Mouse (Mus musculus) thymus, adult 2 months (tissue): ENCODE data around the gene Map3k4.

Experiments
- CTCF ChIP-seq: fragments of 200-500 bp; IDR thresholded peaks from 2 replicates; pipeline ENCODE4 v1.5.1; 2012; ENCODE audit warnings: mild to moderate bottlenecking, control low read depth, low read length, moderate library complexity, borderline replicate concordance; ENCODE audit not compliant: control insufficient read depth, poor library complexity, insufficient read depth; ENCODE audit errors: extremely low read depth
- POLR2A ChIP-seq: fragments of 200-500 bp; IDR thresholded peaks from 2 replicates; pipeline ENCODE4 v1.6.1; 2012; ENCODE audit warnings: mild to moderate bottlenecking, low read length, control low read depth, moderate library complexity; ENCODE audit not compliant: control insufficient read depth, poor library complexity, insufficient read depth; ENCODE audit errors: extremely low read depth

DNA sequence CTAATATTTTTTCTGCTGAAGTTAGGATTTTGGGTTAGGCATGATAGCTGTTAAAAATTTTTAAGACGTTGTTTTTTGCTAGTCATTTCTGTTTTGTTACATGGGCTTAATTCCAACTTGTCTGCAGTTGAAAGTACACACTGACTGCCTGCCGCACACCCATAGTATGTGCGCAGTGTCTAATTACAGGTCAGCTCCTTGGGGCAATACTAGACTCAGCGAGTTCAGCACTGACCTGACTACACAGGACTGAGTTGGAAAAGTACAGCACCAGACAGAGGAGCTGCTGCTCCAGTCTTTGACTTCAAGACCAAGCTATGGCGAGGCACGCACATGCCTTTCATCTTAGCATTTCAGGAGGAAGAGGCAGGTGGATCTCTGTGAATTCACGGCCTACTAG lies 24.2 kb downstream of the Map3k4 start:
- TF ChIP-seq POLR2A (no peak), CTCF (no peak)
